Mouse (Mus musculus): ENCODE results near the gene Midn.

The Midn gene

GRCm38 (mm10) chr10:80171252-80171651 lies 23.2 kb downstream of the Midn start:
- no peak for DNase-seq (ENCODE audit: low read depth, low spot score)

- DNase-seq (ENCODE audit: low read depth, low spot score): no peak
Measured at GRCm38 (mm10) chr10:80171760-80172526, 23.9 kb downstream of the Midn start.

DNA sequence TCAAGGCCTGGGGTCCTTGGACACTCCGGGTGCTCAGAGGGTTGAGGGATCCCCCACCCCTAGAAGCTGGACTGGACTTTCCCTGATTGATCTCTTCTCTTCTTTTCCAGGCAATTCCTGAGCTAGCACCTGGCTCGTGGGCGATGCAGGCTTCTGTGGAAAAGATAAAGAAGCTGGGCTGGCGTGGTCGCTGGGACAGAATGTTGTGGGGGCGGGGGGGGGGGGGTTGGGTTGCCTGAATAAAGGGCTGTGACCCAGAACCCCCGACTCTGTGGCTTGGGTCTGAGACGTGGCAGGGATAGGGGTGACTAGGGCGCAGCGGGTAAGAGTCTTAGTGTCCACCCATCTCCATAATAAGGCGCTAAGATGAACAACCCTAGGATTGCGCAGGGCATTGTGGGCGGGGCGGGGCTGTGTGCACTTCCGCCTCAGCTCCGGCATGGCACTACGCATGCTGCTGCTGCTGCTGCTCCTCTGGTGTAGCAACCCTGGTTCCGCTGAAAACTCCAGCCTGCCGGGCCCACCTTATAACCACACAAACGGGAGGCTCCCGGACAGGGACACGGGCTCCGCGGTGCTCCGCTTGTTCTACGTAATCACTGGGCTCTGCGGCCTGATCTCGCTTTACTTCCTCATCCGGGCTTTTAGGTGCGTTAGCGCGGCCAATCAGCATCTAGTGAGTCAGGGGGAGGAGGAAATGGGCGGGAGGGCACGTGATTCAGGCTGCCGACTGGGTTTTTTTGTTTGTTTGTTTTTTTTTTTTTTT lies 24.6 kb downstream of the Midn start, which contains the start of gene 1600002K03Rik:
TSS of gene 1600002K03Rik (plus strand) at position 418 of the 766 bp plus-strand sequence.
- peak; percentile 66 for DNase-seq (ENCODE audit: low read depth, low spot score)

DNA sequence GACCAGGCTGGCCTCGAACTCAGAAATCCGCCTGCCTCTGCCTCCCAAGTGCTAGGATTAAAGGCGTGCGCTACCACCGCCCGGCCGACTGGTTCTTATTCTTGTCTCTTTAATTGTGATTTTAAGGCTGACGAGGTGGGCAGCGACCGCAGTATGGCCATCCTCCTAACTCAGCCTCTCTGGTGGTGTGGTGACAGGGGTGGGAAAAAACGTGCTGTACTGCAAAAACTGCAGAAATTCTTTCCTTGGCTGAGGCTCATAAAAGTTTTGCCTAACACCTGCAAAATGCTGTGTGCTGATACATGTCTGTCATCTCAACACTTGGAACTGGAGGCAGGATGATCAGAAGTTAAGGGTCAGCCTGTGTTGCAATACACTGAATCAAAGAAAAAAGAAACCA lies 25.3 kb downstream of the Midn start:
- DNase-seq (ENCODE audit: low read depth, low spot score): no peak

DNA sequence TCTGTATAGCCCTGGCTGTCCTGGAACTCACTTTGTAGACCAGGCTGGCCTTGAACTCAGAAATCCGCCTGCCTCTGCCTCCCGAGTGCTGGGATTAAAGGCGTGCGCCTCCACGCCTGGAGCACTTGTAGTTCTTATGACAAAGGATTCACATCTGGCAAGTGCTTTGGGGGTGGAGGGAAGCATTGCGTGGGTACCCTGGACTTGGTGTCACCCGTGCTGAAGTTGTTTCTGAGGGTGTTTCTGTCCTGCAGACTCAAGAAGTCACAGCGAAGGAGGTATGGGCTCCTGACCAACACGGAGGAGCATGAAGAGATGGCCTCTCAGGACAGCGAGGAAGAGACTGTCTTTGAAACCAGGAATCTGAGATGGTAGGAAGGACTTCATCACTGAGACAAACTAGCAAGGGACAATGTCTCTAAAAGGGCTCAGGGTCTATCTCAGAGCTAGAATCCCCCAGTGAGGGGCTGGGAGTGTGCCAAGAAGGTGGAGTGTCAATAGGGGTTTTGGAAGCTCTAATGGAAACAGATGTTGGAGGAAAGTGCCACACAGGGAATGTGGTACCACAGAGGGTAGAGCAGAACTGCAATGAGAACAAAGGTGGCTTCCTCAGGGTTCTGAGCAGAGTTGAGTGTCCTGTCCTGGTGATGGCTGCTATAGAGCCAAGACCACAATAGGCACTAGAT lies 26.0 kb downstream of the Midn start:
- DNase-seq (ENCODE audit: low read depth, low spot score): no peak

DNA sequence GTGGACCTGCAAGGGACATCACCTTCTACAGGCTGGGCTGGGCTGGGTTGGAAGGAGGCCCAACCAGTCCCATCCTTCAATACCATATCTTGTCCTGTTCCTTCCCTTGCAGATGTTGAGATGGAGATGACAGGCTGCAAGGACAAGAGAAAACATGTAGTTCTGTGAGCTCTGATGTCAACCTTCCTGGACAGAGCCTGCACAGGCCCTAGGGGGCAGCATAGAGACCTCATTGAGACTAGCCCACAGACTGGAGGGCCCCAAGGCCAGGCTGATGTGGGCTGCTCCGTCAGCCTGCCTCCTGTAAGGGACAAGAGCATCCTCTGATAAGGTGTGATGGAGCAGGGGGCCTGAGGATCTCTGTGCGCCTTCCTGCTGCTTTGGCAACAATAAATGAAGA lies 26.6 kb downstream of the Midn start:
- no peak for DNase-seq (ENCODE audit: low read depth, low spot score)

DNA sequence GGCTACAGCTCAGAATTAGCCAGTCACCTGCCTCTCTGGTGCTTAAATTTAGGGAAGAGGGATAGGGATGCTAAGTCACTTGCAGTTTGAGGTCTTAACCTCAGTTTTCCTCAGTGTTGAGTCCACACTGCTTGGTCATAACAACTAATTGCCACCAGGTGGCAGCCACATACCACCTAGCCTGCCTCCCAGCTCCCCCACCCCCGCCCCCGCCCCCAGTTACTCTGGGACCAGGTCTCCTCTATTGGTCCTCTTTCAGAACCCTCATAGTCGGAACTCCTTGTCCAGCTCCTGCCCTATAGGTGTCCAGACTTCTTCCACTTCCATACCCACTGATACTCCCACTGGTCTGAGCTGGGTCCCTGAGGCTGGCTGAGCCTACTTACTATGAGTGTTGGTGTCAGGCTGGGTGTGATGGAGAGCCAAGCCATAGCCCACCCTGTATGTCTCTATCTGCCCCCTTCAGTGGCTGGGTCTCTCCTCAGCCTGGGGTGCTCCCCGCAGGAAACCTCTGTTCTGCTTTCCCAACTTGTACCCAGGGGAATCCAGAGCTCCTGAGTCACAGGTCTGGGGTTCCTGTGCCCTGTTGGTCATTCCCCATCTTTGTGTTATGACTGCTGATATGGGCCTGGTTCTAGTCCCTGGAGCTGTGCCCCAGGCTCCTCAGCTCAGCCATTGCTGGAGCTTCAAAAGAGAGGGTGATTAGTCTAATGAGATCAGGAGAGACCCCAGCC lies 27.6 kb downstream of the Midn start:
- no peak for DNase-seq (ENCODE audit: low read depth, low spot score)

DNA sequence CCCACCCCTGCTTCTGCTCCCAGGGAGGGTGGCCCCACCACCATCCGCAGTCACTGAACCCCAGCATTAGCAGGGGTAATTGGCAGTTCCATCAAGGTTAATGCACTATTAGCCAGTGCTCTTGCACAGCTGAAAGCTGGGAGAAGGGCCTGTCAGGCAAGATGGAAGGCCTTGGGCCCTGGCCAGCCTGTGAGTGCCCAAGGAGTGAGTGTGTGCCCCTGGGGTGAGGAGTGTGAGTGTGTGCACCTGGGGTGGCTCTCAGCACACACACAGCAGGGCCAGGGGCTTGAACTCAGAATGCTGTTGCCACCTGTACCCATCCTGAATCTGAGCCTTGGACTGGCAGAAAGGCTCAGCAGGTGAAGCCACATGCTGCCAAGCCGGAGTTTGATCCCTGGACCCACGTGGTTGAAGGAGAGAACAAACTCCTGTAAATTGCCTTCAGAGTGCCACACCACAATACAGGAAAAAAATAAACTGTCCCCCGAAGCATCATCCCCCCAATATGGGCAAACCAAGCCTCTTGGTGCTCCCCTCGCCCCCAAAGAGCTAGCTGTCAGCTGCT lies 28.3 kb downstream of the Midn start:
- no peak for DNase-seq (ENCODE audit: low read depth, low spot score)

DNA sequence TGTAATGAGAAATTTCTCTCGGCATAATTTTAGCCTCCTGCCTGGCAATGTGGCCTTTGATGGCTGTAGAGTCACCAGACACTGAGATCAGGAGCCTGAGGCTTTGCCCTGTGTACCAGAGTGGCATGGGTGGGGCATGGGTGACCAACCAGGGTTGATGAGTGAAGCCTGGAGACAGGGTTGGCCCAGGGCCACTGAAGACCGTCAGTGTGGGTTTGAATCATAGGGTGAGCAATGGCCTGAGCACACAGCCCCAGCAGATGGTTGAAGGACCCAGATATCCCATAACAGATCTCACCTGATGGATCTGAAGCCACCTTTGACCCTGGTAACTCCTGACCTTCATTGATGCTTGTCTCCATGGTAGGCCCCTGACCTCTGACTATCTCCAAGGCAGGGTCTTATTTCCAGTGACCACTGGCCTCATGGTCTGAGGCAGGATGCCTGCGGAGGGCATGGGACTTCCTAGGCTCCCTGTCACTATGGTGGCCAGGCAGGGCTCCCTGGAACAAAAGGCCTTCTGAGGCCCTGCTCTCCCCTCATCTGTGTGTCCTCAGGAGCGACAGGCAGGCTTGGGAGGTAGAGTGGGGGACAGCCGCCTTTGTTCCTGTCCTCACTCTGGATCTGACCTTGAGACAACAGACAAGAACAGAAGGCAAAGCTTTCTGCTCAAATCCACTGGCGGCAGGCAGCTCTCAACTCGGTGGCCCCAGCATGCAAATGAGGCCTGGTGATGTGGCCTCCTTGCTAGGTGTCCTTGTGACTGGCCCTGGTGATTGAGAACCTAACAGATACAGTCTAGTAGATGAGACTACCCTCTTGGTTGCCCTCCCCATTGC lies 29.6 kb downstream of the Midn start:
- DNase-seq (ENCODE audit: low read depth, low spot score): no peak

GRCm38 (mm10) chr10:80179068-80180051 lies 31.3 kb downstream of the Midn start, which contains the start of gene Efna2:
Gene Efna2 (plus strand): TSS chr10:80179482.
- no peak for DNase-seq (ENCODE audit: low read depth, low spot score)

GRCm38 (mm10) chr10:80180288-80180687 lies 32.2 kb downstream of the Midn start:
- DNase-seq (ENCODE audit: low read depth, low spot score): no peak

GRCm38 (mm10) chr10:80180823-80181222 lies 32.8 kb downstream of the Midn start:
- DNase-seq (ENCODE audit: low read depth, low spot score): no peak

- no peak for DNase-seq (ENCODE audit: low read depth, low spot score)
Measured at GRCm38 (mm10) chr10:80182547-80182946, 34.5 kb downstream of the Midn start.

DNA sequence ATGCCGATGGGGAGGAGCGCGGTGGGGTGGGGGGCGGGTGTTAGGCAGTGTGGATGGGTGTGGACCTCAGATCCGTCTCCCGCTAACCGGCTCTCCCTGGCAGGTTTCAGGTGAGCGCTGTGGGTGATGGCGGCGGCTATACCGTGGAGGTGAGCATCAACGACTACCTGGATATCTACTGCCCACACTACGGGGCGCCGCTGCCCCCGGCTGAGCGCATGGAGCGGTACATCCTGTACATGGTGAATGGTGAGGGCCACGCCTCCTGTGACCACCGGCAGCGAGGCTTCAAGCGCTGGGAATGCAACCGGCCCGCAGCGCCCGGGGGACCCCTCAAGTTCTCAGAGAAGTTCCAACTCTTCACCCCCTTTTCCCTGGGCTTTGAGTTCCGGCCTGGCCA lies 38.6 kb downstream of the Midn start:
- DNase-seq (ENCODE audit: low read depth, low spot score): no peak

DNA sequence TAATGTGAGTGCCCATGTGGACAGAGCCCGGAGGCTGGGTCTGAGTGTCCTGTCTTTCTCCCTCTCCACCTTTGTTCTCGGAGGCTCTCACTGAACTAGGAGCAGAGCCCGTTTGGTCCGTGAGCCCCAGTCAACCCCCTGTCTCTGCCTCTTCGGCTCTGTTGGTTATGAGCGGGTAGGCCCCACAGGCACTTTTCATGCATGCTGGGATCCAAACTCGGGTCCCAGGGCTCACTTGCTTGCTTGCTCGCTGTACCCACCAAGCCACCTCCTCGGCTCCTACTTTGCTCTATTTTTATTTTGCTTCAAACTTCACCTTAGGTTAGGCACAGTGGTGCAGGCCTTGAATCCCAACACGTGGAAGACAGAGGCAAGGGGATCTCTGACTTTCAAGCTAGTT lies 39.7 kb downstream of the Midn start:
- no peak for DNase-seq (ENCODE audit: low read depth, low spot score)

GRCm38 (mm10) chr10:80188453-80189024 lies 40.5 kb downstream of the Midn start:
- no peak for DNase-seq (ENCODE audit: low read depth, low spot score)

GRCm38 (mm10) chr10:80189999-80190398 lies 41.9 kb downstream of the Midn start:
- DNase-seq (ENCODE audit: low read depth, low spot score): no peak

DNA sequence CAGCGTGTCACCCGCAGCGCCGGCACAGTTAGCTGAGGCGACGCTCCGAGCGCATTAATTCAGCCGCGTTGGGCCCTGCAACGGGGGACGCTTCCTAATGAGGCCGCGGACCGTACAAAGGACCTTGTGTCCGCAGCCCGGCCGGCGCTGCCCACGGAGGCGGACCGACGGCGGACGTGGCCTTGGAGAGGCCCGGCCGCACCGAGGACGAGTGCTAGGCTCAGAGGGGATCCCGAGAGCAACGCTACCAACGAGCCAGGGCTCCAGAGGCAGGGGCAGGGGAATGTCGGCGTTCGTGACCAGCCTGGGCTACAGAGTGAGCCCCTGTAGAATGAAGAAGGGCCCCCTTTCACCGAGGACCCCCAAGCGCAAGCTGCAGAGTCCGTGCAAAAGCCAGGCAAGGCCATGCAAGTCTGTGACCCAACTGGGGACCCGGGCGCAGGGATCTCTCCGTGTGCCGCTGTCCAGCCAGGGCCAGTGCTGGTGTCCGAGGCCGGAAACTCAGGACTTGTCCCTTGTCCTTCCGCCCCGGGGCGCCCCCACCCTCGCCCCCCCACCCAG lies 42.5 kb downstream of the Midn start:
- no peak for DNase-seq (ENCODE audit: low read depth, low spot score)
